Mouse (Mus musculus): Measurements from ENCODE around the gene Zfp715. TPM values are rescaled to one million over a fixed set of nuclear protein-coding genes. Genes with fewer than 3 reads are reported as not detected.

The Zfp715 gene
- 27.3 TPM for total RNA-seq (2023)

DNA sequence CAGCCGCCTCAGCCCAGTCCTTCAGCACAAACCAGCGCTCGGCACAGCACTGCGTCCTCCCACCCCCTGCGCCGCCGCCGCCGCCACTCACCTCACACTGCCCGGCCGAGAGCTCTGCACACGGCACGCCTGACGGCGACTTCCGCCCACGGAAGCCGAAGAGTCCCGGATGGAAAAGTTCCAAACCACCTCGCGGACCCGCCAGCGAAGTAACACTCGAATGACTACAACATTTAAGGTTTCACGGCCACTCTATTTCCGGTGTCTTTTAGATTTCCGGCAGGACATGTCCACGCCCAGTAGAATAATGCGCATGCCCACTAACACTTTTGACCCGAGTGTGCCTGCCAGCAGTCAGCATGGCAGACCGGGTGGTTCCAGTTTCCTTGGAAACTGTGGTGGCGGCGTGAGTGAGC, at the start of gene Zfp715:
Gene Zfp715 (minus strand): TSS at position 282 of the 416 bp plus-strand sequence.

GRCm38 (mm10) chr7:43351154-43351553, 38.1 kb upstream of the Zfp715 start, which contains the start of gene Siglecf:
Gene Siglecf, plus strand, starts transcription at chr7:43351341.

Other genes with a start within 250 kb of the Zfp715 start
- not detected for gene Zfp936, start 199.1 kb downstream of the Zfp715 start, total RNA-seq (2023)
- gene Siglecf, start 38.0 kb upstream of the Zfp715 start, total RNA-seq (2023), result 0.73 TPM
- gene Siglecg, start 94.9 kb upstream of the Zfp715 start, total RNA-seq (2023), result 26.6 TPM
- gene Lim2, start 114.4 kb upstream of the Zfp715 start, total RNA-seq (2023), result not detected
- gene Nkg7, start 123.8 kb upstream of the Zfp715 start, total RNA-seq (2023), result 14.9 TPM
- gene Cldnd2, start 127.5 kb upstream of the Zfp715 start, total RNA-seq (2023), result not detected
- gene Etfb, start 130.8 kb upstream of the Zfp715 start, total RNA-seq (2023), result 29.9 TPM
- not detected for gene Gm45233, start 130.8 kb upstream of the Zfp715 start, total RNA-seq (2023)
- 1.3 TPM for gene Vsig10l, start 149.9 kb upstream of the Zfp715 start, total RNA-seq (2023)
- gene Iglon5, start 176.8 kb upstream of the Zfp715 start, total RNA-seq (2023), result not detected
- not detected for gene 4931406B18Rik, start 192.6 kb upstream of the Zfp715 start, total RNA-seq (2023)
- 1.7 TPM for gene Cd33, start 231.1 kb upstream of the Zfp715 start, total RNA-seq (2023)
- gene Zfp658, start 249.0 kb upstream of the Zfp715 start, total RNA-seq (2023), result 4.1 TPM